Mouse (Mus musculus): ENCODE measurements around the gene Micall1.

GRCm38 (mm10) chr15:79131442-79131841 lies 22.7 kb downstream of the Micall1 start:
- TF ChIP-seq CTCF (IDR thresholded peaks at IDR 0.05) (no peak), EP300 (IDR thresholded peaks at IDR 0.05) (peak; percentile 99)
